Mouse (Mus musculus): ENCODE measurements at regions not wholly inside any gene's neighbourhood (a gene's known extent, or its start where the extent isn't known, plus 50 kb on each side); places are given as distances from the start of the nearest gene placed in this dataset.

- no peak for TF ChIP-seq POLR2A (IDR thresholded peaks at IDR 0.05; ENCODE audit: borderline replicate concordance, control insufficient read depth, low read depth, low read length)
- TF ChIP-seq CTCF (IDR thresholded peaks at IDR 0.05; ENCODE audit: control insufficient read depth, insufficient read depth, low read length) = no peak
Measured at GRCm38 (mm10) chr8:126682817-126683554, 89.2 kb upstream of the Irf2bp2 start.

Data from bone marrow, adult 2 months (tissue).